Mouse (Mus musculus) left cerebral cortex, postnatal 36 days (tissue): ENCODE data around the gene Kif2c. TPM values are rescaled to one million over a fixed set of nuclear protein-coding genes. Genes with fewer than 3 reads are reported as not detected.
"Not testable (repeated sequence)": the region's sequence is repeated elsewhere in the genome, so short reads cannot be mapped to it uniquely, and the experiment has no call there.

Experiments
- DNase-seq, 2 experiments: peaks; one replicate each; pipeline ENCODE4 v3.0.0; 2021 to 2022; ENCODE audit warnings: low spot score in 2 of 2, mixed read lengths in 1 of 2
- intact Hi-C: fragments of 180-260 bp; cut with DNase I; formaldehyde crosslinking; loops from one replicate; pipeline ENCODE4 v1.15.1; 2025
- total RNA-seq, 2 experiments: library from RNA; stranded (reverse); gene quantifications; 2 replicates each; pipeline ENCODE4 v1.2.3; 2021

Kif2c gene
- total RNA-seq, 2 experiments from 2014 or later, result 0.54 TPM; not detected in 1

DNA sequence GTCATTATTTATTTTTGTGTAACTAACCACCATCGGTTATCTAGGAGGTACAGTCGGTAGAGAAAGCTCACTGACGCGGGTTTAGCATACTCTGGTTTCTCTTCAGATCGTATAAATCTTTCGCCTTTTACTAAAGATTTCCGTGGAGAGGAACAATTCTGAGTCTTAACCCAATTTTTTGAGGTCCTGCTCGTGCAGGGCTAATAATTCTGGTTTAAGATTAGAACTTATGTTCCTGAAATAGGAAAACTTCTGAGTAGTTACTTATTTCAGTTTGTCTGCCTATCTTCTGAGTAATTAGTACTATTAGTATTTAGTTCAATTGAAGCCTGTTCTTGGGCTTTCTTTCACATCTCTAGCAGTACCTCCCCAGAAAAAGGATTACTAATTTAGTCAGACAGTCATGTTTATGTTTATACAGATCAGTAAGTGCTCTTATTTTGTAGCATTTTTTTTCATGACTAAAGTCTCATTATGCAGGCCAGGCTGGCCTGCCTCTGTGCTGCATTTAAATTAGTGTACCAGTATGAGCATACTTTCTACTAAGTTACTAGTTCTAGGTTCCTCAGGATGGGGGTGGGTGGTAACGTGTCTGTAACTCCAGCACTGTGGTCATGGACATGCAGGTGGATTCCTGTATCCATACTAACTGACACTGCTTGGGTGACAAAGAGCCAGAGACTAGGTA lies 7.6 kb upstream of the Kif2c start:
- intact Hi-C loops, result no loop called here
- peak in 1 of 2 experiments; percentile 7 for DNase-seq

DNA sequence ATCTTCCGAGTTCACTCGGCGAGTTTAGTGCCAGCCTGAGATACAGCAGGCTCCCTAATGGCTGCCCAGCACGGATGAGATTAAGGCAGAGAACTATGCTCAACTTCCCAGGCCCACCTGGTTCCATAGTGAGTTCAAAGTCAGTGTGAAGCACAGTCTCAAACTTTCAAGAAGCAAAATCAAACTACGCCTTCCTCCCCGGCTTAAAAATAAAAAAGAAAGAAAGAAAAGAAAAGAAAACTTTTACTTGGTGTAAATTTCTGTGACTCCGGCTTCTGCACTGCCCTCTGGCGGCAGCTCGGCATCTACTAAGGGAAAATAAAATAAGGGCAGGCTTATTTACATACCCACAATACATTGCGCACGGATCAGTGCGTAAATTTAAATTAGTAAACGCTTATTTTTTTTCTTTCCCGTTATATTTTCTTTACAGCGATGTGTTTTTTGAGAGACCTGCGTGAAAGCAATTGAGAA lies 7.0 kb upstream of the Kif2c start:
- peak; percentile 62 to 72 for DNase-seq
- intact Hi-C loops, result no loop called here

DNA sequence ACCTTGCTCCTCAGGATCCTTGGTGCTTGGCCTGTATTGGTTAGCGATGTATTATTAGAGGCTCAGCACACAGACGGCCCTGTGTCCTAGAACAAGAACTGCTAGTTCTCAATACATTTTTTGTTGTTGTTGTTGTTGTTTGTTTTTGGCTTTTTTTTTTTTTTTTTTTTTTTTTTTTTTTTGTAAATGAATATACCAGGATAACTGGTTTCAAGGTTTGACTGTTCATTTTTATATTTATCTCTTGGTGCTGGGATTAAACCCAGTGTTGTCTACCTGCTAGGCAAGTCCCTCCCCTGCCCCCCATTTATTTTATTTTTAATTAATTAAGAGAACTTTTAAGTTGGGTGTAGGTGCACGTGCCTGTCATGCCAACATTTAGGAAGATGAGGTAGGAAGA lies 6.5 kb upstream of the Kif2c start:
- no peak for DNase-seq
- intact Hi-C loops, result no loop called here

DNA sequence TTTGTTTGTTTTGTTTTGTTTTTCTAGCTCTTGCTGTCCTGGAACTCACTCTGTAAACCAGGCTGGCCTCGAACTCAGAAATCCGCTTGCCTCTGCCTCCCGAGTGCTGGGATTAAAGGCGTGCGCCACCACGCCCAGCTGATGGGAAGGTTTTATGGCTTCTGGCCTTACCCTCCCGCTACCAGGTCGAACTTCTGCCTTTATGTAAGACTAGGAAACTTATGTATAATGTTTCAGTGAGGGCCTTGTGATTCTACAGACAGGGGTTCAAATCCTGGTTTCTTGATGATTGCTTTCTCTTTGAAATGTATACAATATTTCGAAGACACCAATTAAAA lies 289 bp upstream of the Kif2c start:
- DNase-seq, intact Hi-C loops: not testable (repeated sequence)

DNA sequence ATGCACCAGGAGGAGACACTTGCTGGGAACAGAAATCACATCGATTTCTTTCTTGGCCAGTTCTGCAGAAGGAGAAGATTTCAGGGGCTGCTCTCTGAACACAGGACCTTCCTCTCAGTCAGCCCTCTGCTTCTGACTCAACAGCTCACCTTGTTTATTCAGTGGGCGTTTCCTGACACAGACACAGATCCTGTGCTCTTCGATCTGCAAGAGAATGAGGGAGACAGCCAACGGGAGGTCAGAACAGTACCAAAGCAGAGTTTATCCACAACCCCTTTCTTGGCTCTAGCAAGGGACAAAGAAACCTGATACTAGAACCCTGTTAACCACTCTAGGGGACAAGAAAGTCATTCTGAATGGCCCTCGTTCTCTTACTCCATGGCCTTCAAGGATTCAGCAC lies 12.5 kb downstream of the Kif2c start:
- intact Hi-C loops, result no loop called here

DNA sequence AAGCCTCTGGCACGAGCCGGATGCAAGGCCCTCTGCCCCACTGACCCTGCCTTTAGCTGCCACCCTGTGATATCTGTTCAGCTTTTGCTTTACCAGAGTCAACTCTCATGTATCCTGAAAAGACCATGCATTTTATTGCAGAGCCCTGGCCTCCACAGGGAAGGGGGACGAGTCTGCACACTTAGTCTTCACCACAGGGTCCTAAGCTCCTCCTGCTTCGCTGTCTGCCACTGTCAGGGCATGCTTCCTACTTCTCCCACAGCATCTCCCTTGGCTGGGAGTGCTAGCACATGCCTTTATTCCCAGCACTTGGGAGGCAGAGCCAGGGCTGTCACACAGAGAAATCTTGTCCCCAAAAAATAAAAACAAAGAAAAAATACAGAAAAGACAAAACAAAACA lies 21.3 kb downstream of the Kif2c start:
- no peak for DNase-seq
- intact Hi-C loops, result no loop called here

More for the DNA sequence above, 12.5 kb downstream of the Kif2c start:
- no peak for DNase-seq

DNA sequence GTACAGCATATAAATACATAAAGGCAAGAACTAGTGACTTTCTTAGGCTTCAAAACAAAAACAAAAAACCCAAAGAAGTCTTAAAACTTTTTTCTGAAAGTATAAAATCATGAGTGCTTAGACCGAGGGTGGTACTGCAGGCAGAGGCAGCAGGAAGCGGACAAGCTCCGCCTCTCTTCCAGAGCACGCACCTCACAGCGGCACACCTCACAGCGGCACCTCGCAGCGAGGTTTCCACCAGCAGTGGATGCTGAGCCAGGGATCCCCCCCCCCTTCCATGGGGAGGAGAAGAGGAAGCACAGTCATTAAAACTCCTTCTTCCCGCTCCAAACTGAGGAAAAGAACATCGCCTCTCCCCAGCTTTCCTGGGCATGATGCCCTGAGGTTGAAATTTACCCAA lies 22.8 kb downstream of the Kif2c start:
- DNase-seq, result no peak
- intact Hi-C loops, result no loop called here

DNA sequence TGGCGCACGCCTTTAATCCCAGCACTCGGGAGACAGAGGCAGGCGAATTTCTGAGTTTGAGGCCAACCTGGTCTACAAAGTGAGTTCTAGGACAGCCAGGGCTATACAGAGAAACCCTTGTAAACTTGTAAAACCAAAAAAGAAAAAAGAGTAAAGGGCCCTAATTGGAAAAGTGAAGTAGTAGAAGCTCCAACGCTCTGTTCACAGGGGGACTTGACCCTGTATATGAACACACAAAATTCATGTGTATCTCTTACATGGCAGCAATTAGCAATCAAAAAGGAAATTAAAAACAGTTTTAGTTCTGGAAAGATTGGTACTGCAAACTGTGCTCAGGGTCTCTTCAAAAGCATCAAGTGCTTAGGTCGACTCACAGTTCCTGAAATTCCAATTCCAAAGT lies 26.1 kb downstream of the Kif2c start:
- intact Hi-C loops, result no loop called here
- DNase-seq, result no peak

DNA sequence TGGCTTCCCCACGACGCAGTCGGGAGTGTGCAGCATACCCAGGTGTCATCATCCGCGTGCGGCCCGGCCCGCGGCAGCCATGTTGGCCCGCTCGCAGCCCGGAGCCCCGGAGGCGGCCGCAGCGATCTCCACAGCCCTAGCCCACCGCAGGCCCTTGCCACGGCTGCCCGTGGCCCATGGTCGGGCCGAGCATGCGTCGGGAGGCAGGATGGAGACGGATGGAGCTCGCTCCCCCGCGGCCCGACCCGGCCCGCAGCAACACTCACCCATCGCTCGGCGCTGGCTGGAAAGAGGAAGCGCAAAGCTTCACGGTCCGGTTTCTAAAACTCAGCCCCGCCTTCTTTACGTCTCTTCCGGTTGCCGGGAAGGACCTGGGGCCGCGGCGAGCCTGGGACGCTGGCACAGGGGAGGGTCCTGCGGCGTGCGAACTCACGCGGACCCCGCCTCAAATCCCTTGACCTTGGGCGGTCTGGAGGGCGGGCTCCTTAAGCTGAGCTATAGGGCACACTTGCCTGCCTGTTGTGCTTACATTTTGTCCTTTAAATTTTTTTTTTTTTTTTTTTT lies 26.6 kb downstream of the Kif2c start, which contains the start of gene Rps8:
Gene Rps8 (minus strand): TSS at position 452 of the 564 bp plus-strand sequence.
- intact Hi-C loops, result no loop called here
- peak; percentile 91 for DNase-seq

DNA sequence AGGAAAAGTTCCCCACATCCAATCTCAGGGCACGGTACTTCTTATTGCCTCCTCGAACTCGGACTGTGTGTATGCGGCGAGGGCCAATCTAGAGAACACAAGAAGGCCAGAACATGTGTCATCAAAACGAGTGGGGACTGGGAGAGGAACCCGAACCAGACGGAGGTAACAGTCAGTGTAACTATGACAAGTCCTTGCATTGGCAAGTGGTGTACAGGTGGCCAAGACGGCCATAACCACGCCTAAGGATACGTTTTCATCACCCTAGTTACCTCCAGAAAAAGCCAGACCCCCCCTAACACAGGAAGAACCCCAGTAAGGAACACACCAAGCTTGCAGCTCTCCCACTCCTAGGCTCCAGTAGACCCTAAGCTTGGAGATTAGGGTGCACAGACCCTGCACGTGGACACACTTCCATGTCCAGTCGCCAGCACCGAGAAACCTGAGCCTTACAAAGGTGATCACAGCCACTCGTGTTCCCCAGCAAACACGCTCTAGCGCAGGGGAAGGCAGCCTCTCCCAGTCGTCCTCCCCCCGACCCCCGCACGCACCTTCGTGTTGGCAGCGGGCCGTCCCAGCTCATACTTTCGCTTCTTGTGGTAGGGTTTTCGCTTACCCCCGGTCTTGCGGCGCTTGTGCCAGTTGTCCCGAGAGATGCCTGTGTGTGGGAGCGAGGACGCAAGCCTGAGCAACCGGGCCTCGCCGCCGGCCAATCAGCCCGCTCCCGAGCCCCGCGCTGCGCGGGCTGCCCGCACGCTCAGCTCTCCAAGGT lies 27.2 kb downstream of the Kif2c start:
- intact Hi-C loops, result no loop called here
- no peak for DNase-seq

DNA sequence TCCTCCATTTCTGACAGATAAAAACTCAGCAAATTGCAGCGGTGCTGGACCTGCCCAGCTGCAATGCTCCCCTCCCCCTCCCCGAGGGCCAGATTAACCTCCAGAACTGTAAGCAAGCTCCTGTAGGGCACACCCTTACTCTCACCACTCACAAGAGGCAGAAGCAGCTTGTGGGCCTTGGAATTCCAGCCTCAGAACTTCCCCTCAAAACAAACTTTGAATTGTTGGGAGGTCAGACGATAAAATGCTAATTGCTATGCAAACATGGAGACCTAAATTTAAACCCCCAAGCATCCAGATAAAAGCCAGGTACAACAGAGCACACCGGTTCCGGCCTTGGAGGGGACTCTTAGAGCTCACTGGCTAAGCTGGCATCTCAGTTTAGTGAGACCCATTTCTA lies 29.7 kb downstream of the Kif2c start:
- intact Hi-C loops, result no loop called here
- DNase-seq, result no peak

DNA sequence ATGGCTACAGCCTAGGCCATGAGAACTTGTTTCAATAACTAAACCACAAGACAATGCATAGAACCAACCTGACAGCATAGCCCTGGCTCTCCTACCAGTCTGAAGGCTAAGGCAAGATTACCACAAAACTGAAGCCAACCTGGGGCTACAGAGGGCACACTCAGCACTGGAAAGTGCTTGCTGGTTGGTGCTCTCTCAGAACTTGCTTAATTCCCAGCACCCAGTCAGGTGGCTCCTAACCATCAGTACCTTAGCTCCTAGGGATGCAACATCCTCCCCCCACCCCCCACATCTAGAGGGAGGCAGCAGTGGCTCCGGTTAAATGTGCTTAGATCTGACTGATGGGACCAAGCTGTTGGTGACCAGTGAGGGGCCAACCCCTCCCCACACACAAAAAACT lies 31.0 kb downstream of the Kif2c start:
- no peak for DNase-seq
- intact Hi-C loops, result loop anchor here (2.0 kb wide), 1 partner anchor 67 kb away; no protein-coding TSS in a partner anchor

DNA sequence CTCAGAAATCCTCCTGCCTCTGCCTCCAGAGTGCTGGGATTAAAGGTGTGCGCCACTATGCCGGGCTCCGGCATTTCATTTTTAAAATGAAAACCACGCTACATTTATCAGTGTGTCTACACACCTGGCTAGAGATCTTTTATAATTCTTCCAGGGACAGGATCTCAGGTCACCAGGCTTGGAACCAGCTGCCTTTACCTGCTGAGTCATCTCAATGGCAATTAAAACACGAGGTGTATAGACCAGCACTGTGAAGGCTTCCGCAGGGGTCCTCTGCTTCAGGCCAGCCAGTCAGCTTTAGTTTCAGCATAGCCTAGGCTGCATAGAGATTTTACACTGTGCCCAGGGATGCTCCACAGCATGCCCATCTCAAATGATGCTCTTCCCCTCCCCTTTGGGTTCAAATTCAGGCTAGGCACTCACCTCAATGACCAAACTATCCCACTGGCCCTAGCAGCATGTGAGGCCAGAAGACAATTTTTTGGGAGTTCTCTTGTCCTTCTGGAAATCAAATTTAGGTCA lies 32.2 kb downstream of the Kif2c start:
- intact Hi-C loops, result loop anchor here (2.0 kb wide), 1 partner anchor 69 kb away; no protein-coding TSS in a partner anchor

DNA sequence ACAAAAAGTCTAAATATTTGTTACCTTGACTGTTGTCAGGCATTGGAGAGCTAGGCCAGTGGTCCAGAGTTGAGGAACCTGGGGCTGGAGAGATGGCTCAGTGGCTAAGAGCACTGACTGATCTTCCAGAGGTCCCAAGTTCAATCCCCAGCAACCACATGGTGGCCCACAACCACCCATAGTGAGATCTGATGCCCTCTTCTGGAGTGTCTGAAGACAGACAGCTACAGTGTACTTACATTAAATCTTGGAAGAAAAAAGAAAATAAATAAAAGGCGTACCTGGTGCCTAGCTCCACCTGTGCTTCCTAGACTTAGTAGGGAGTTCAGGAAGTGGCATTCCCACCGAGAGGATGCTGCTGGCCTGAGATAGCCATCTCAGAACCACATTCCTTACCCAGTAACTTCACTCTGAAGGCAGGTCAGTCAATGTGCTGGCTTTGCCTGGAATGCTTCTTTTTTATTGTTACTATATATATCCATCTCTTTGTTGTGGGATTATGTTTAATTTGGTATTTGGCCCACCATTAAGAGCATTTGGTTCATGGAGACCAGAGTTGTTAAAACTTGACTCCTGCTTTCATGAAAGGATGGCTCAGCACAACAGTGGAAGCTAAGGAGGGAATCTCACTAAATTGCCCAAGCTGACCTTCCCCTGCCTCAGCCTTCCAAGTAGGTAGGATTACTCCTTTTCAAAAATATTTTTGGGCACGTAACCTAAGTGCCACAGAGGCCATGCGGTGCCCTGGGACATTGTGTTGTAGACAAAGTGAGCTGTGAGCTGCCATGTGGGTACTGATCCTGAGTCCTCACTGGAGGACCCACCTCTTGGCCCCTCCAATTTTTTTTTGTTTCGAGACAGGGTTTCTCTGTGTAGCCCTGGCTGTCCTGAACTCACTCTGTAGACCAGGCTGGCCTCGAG lies 32.9 kb downstream of the Kif2c start:
- intact Hi-C loops, result loop anchor here (2.0 kb wide), 1 partner anchor 69 kb away; no protein-coding TSS in a partner anchor

More for the DNA sequence above, 32.2 kb downstream of the Kif2c start:
- no peak for DNase-seq

DNA sequence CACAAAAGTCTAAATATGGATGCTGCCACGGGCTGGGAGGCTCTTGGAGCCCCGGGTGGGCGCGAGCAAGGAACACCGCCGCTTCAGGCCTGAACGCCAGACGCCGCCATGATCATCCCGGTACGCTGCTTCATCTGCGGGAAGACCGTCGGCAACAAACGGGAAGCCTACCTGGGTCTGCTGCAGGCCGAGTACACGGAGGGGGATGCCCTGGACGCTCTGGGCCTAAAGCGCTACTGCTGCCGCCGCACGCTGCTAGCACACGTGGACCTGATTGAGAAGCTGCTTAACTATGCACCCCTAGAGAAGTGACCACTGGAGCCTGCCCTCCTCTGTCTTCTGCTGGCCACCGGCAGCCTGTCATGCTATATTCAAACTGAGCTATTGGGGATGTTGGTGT lies 33.6 kb downstream of the Kif2c start:
- intact Hi-C loops, result no loop called here
- DNase-seq, result no peak

More for the DNA sequence above, 32.9 kb downstream of the Kif2c start:
- DNase-seq, result no peak

DNA sequence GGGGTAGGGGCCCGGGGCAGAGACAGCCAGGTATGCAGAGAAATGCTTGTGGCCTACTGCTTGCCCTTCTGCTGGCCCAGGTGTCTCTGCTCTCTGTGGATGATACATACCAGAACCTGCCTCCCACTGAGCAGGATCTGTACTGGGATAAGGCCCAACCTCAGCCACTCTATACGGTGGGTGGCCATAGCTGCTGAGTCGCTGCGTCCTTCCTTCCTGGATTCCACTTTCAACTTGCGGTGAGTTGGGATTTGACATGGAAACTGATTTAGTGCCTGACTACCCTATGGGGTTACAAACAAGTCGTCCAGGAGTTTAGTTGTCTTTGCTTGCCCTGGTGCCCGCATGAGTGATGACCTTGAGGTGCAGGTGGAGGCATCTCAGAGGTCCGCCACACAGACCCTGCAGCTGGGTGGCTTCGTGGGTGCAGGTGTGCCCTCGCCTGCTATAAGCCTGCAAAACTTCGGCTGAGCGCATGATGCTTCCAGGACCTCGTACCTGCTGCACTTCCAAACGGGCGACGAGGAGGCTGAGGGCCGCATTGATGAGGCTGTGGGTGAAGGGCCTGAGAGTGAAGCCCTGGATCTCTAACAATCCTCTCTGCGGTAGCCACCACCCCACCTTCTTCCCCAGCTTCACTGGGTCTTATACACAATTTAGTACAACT lies 34.3 kb downstream of the Kif2c start:
- intact Hi-C loops, result no loop called here
- no peak for DNase-seq

DNA sequence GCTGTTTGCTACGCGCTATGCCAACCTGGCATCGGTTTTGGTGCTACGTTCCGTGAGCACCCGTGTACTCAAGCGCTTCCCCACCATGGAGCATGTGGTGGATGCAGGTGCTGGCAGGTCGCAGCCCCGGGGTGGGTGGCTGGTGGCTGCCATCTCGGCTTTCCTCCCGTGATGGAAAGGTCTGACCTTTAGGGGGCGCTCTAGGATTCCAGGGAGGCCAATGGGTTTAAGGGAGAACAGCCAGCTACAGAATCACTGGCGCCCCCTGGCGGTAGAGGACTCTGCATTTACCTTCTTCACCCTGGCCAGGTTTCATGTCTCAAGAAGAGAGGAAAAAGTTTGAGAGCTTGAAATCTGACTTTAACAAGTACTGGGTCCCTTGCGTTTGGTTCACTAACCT lies 36.3 kb downstream of the Kif2c start:
- intact Hi-C loops, result no loop called here
- DNase-seq, result peak; percentile 66 to 74

DNA sequence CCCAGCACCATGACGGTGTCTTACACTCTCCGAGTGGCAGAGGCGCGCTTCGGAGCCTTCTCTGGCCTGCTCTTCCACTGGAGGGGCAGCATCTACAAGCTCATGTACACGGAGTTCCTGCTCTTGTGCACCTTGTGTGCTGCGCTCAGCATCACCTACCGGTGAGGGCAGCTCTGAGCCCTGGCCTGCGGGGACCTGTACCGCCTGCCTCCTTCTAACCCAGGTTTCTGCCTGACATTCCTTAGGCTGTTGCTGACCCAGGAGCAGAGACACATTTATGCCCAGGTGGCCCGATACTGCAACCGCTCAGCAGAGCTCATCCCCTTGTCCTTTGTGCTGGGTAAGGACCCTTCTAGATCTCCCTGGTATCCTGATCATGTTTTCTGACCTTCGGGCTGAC lies 37.2 kb downstream of the Kif2c start:
- no peak for DNase-seq
- intact Hi-C loops, result no loop called here

DNA sequence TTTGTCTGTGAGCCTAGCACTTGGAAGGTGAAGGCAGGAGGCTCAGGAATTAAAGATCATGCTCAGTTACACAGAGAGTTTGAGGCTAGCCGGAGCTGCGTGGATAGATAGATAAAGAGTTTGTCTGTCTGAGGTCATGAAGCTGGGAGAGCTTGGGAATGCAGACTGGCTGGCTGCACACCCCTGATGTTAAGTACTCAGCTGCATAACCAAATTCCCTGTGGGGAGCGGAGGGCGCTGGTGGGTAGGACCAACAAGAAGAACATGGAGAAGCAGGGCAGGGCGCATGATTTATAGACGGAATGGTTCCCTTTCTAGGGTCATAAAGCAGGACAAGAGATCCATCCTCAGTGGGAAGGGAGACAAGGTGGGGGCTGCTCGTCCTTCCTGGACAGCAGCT lies 39.4 kb downstream of the Kif2c start:
- intact Hi-C loops, result no loop called here
- no peak for DNase-seq
